Mouse (Mus musculus): ENCODE measurements around the gene Gm43552.

Gm43552 gene

GRCm38 (mm10) chr5:65438041-65438440 lies 54.6 kb downstream of the Gm43552 start:
- in situ Hi-C loops (cut with MboI, MseI): no loop called here

DNA sequence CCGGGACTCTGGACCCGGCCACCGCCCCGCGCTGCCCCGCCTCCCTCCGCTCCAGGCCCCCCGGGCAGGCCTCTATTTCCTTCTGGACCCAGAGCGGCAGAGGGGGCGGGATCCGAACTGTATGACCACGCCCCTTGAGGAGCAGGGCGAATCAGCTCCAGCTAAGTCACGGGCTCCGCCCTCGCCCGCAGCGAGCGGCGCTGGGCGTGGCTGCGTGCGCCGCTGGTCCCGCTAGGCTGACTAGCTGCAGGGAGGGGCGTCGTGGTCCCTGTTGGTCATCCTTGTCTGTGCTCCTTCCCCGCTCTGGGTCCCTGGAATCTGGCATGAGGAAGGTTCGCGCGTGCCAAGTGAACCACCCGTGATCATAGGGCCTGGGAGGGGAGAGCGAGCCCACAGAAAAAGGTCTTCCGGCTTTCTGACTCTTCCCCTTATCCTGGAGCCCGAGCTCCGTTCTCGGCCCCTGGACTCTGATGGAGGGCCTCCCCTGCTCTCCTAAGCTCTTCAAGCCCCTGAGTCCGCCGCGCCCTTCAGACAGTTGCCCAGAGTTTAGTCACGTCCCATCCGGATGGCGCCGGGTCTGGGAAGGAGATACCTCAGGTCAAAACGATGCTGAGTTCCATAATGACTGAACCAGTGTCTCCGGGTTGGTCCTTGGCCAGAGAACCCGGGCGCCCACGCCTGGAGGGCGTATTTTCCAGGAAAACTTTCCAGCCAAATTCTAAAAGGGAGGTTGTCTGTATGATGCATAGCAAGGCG lies 56.6 kb downstream of the Gm43552 start, which contains the start of gene Ugdh:
TSS of gene Ugdh (minus strand) at position 144 of the 756 bp plus-strand sequence.
- in situ Hi-C loops (cut with MboI, MseI): no loop called here

DNA sequence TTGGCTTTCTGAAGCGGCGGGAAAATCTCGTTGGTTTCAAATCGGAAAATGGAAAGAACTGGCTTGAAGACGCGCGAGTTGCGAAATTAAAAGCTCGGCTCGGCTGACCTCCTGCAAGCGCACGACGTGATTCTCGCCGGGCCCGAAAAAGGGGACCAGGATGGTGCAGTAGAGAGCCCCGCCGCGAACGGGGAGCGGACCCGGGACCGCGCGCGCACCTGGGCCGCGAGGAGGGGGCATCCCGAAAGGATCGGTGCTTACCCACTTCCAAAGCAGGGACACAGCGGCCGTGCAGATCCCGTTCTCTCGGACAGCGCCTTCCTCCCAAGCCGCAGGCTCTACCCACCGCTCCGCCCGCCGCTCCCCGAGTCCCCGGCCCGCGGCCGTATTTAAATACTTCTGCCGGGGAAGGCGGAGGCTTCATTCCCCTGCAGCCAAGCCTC lies 57.2 kb downstream of the Gm43552 start:
- in situ Hi-C loops (cut with MboI, MseI): no loop called here

GRCm38 (mm10) chr5:65434471-65435362 lies 57.9 kb downstream of the Gm43552 start:
- in situ Hi-C loops (cut with MboI, MseI): no loop called here

DNA sequence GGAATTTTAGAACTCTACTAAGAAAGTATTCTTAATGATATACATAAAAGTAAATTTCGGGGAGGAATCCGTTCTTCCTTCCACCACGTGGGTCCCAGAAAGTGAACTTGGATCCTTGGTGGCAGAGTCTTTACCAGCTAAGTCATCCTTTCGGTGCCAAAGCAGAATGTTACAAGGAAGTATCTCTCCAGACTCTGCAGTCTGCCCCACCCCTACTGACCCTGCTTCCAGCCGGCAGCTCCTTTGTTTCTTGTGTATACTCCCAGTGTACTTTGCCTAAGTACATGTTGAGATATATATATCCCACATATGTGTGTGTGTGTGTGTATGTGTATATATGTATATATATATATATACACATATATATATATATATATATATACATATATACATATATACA lies 63.2 kb downstream of the Gm43552 start:
- in situ Hi-C loops (cut with MboI, MseI): no loop called here

GRCm38 (mm10) chr5:65428321-65428720 lies 64.3 kb downstream of the Gm43552 start:
- in situ Hi-C loops (cut with MboI, MseI): no loop called here

DNA sequence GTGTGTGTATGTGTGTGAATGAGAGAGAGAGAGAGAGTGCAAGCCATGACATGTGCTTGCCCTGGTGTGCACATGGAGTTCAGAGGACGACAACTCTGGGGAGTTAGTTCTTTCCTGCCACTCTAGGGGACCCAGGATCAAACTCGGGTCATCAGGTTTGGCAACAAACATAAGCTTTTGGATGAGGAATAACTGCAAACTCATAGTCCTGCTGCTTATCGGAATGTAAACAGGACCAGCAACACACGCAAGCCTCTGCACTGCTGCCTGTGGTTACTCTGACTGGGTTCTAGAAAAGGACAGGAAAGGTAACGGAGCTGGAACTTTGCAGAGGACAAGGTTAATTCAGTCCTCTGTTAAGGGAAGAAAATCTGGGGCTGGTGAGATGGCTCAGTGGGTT lies 67.4 kb downstream of the Gm43552 start:
- in situ Hi-C loops (cut with MboI, MseI): no loop called here

DNA sequence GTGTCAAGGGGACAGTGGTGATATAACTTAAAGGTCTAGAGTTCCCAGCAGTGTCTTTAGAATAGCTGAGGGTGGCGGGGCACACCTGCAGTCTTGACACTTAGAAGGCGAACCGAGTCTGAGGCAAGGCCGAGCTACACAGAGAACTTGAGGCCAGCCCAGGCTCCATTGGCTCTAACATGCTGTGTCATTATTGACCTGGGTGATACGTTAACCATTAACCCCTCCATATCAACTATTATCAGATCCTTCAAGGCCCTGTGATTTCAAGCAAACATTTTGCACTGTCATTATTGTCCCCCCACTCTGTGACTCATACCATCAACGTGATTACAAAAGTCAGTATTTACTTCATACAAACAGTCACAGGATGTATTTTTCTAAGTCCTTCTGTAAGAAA lies 68.4 kb downstream of the Gm43552 start:
- in situ Hi-C loops (cut with MboI, MseI): no loop called here

GRCm38 (mm10) chr5:65422803-65423202 lies 69.8 kb downstream of the Gm43552 start:
- in situ Hi-C loops (cut with MboI, MseI): no loop called here

DNA sequence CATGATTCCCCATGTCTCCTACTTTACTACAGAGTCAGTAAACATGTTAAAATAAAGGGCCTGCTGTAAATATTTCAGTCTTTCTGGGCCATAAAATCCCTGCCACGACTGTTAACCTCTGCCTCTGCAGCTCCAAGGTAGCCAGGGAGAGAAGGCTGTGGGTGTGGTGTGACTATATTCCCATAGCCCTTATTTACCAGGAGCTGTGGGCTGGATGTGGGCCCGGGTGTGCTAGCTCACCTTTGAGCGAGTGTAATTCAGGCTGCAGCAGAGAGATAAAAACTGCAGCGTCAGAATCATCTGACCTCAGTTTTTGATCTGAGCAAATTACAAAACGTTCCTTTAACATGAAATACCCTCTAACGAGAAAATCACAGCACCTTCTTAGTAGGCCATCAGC lies 71.8 kb downstream of the Gm43552 start:
- in situ Hi-C loops (cut with MboI, MseI): no loop called here

DNA sequence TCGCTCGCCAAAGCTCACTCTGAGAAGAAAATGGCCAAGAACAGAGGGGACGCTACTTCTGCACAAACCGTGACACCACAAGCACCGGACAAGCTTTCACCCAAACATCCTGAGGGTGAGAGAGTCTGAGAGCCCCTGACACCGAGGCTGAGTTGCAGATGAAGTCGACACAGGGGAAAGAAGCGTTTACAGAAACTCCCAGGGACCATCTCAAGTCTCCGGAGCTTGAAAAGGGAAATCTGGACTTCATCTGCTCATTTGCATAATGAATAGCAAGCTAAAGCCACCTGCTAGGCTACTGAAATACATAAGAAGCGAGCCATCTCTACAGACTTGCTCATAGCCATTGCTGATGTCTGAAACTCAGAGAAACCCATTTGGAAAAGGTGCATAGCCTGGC lies 73.5 kb downstream of the Gm43552 start:
- in situ Hi-C loops (cut with MboI, MseI): no loop called here

- in situ Hi-C loops (cut with MboI, MseI): no loop called here
Observed at GRCm38 (mm10) chr5:65415653-65416458, 76.8 kb downstream of the Gm43552 start.

DNA sequence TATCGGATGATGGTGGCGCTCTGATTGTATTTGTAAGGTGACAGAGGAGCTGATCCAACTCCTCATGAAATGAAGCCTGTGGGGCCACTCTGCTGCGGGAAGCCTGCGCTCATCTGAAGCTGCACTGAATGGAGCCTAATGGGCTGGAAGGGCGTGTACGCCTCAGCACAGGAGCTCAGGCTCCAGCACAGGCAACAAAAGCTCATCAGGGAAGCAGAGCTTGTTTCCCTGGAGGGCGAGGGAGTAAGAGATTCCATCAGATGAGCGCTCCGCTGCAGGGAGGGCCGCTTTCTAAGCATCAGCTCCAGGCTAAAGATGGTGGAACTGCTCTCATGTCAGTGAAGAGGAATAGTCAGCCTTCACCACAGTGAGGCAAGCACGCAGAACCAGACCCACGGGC lies 84.6 kb downstream of the Gm43552 start:
- in situ Hi-C loops (cut with MboI, MseI): no loop called here

GRCm38 (mm10) chr5:65401251-65401994 lies 91.2 kb downstream of the Gm43552 start:
- in situ Hi-C loops (cut with MboI, MseI): no loop called here

DNA sequence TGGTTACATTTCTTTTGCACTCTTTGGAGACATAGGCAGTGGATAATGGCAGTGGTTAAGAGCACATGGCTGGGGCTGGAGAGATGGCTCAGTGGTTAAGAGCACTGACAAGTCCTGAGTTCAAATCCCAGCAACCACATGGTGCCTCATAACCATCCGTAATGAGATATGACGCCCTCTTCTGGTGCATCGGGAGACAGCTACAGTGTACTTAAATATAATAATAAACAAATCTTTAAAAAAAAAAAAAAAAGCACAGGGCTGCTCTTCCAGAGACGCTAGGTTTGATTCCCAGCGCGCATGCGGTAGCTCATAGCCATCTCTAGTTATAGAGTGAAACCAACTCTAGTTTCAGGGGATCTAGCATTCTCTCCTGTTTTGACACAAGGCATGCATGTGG lies 98.2 kb downstream of the Gm43552 start:
- in situ Hi-C loops (cut with MboI, MseI): no loop called here

- in situ Hi-C loops (cut with MboI, MseI): no loop called here
Observed at GRCm38 (mm10) chr5:65391753-65392152, 100.9 kb downstream of the Gm43552 start.

DNA sequence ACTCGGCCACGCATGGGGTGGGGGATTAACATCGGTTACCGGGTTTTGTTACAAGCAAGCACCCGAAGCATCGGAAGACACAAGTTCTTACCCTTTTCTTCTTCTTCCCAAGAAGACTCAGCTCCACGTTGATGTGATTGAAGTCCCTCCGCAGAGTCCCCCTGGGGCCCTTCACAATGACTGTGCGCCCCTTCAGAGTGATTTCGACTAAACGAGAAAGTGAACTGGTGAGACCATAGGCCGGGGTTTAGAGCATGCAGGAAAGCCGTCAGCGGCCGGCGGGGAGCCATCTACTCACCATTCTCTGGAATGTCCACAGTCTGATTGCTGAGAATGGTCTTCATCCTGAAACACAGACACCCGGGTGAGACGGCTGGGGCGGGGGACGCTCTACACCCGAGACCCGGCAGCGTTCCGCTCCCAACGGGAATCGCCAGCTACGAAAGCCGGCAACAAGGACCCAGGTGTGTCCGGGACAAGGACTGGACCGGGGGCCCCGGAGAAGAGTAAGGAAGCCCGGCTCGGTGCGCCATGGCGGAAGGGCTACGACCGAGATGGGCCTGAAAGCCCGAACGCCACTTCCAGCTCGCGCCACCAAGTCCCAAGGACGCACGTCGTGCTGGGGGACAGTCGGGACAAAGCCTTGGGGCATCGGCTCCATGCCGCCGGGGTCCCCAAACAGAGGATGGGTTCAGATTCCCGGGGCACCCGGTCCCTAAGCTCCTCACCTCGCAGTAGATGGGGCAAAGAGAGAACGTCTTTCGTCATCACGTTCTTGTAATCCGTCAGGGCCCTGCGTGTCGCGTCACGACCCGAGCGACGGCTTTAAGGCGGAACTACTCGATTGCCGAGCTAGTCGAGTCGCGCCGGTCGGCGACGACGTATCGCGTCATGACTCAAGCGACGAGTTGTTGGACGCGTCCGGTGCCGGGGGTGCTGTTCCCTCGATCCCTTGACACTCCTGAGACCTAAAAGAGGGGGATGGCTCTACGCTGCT lies 101.7 kb downstream of the Gm43552 start, which contains the start of the genes Rpl9 and Lias:
TSS of gene Rpl9 (minus strand) at position 797 of the 997 bp plus-strand sequence.
TSS of gene Lias (plus strand) at position 850 of the 997 bp plus-strand sequence.
- in situ Hi-C loops (cut with MboI, MseI): no loop called here

GRCm38 (mm10) chr5:65387008-65387867 lies 105.4 kb downstream of the Gm43552 start:
- in situ Hi-C loops (cut with MboI, MseI): no loop called here

- in situ Hi-C loops (cut with MboI, MseI): no loop called here
Observed at GRCm38 (mm10) chr5:65385704-65386103, 106.9 kb downstream of the Gm43552 start.

Measured in regulatory T cell (primary cell).